Mouse (Mus musculus) erythroblast, embryonic 14.5 days (primary cell): ENCODE data around the gene Fyn. TPM values are rescaled to one million over a fixed set of nuclear protein-coding genes. Genes with fewer than 3 reads are reported as not detected.

Source experiments
- H3K27me3 ChIP-seq: 2 replicates; pipeline ENCODE4 v1.6.1; 2012; ENCODE audit warnings: inconsistent platforms; ENCODE audit not compliant: control insufficient read depth
- H3K36me3 ChIP-seq: 2 replicates; pipeline ENCODE4 v1.6.1; 2012; ENCODE audit warnings: mild to moderate bottlenecking, inconsistent platforms; ENCODE audit not compliant: control insufficient read depth
- H3K4me1 ChIP-seq: 2 replicates; pipeline ENCODE4 v1.6.1; 2012; ENCODE audit warnings: inconsistent platforms; ENCODE audit not compliant: control insufficient read depth
- H3K4me3 ChIP-seq: replicated peaks from 2 replicates; pipeline ENCODE3; 2012; ENCODE audit warnings: moderate library complexity, mild to moderate bottlenecking, inconsistent platforms
- H3K9me3 ChIP-seq: 2 replicates; pipeline ENCODE4 v1.6.1; 2012; ENCODE audit warnings: low read length, inconsistent platforms, mixed read lengths; ENCODE audit not compliant: control insufficient read depth
- GATA1 ChIP-seq: IDR thresholded peaks from 2 replicates; pipeline ENCODE4 v1.6.1; 2012; ENCODE audit warnings: low read length, inconsistent platforms, mixed read lengths
- TAL1 ChIP-seq: IDR thresholded peaks from 3 replicates; pipeline ENCODE4 v1.6.1; 2012; ENCODE audit warnings: low read length, inconsistent platforms, mixed read lengths
- polyA plus RNA-seq: library from polyadenylated mRNA; stranded (reverse); fragments of >175 nt; gene quantifications from 2 replicates; pipeline ENCODE4 v1.2.3, GENCODE M21; 2012

The Fyn gene
- 1.1 and 1.6 TPM in 2 replicates for polyA plus RNA-seq

- no peaks in the 10 kb centered on the region for H3K9me3 ChIP-seq
- peaks cover 20% of the 10 kb centered on the region for H3K27me3 ChIP-seq
- H3K4me1 ChIP-seq, result peaks cover 45% of the 10 kb centered on the region
- no peak for TF ChIP-seq GATA1
- no peak for TF ChIP-seq TAL1
- H3K36me3 ChIP-seq, result no peaks in the 10 kb centered on the region
- H3K4me3 ChIP-seq, result peak within 1 kb of the TSS; percentile 85
Measured at GRCm38 (mm10) chr10:39368572-39369135, at the start of gene Fyn. Fyn (plus strand) TSS chr10:39368855.

DNA sequence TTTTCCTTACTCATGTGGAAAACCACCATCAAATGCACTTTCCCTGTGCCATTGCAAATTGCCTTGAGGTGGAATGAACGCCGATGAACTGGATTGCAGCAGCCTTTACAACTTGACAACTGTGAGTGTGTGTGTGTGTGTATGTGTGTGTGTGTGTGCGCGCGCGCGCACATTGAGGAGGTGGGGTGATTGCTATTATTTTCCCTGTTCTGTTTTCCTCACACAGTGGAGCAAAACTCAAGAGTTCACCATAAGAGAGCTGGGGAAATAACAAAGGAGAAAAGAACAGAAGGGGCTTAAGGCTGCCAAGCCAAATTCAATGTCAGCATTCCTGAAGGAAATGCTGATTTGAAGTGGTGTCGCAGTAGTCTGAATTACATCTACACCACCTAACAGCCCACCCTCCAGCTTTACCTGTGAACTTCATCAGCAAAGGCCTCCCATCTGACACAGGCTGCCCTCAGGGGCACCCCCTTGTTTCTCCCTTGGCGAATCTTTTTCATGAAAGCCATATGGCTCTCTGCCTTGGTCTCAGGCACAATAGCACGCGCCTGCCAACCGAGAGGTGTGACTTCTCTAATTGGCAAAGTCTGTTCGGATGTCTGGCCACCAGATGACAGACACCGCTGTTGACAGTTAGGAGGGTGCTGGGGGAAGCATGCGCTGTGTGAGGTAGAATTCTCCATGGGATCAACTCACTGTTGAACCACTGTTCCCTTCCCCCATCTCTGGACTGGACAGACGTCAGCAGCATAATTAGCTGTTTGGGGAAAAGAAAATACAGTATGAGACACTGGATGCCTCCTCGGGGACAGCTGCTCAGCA is 47.6 kb upstream of the Fyn start:
- TF ChIP-seq GATA1 (no peak), TAL1 (no peak)
- H3K4me1 ChIP-seq, result no peaks in the 10 kb centered on the region
- no peaks in the 10 kb centered on the region for H3K27me3 ChIP-seq
- no peaks in the 10 kb centered on the region for H3K36me3 ChIP-seq
- H3K4me3 ChIP-seq, result no peak overlapping the region
- no peaks in the 10 kb centered on the region for H3K9me3 ChIP-seq

DNA sequence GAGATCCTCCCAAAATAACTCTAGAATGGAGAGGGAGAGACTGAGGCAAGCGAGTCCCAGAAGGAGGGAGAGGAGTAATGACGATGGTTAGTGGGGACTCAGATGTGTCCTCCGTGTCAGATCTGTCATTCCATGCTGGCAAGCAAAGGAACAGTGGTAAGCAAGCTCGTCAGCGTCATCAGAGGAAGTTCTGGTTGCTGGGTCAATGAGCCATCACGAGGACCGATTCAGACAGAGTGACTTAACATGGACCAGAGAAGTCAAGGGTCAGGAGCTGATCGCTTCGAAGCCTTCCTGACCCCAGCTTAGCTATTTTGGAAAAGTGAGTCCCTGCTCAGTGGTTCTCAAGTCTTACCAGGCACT is 47.1 kb upstream of the Fyn start:
- no peaks in the 10 kb centered on the region for H3K9me3 ChIP-seq
- no peaks in the 10 kb centered on the region for H3K36me3 ChIP-seq
- H3K27me3 ChIP-seq, result no peaks in the 10 kb centered on the region

GRCm38 (mm10) chr10:39322143-39322542 is 46.5 kb upstream of the Fyn start:
- H3K4me1 ChIP-seq, result no peaks in the 10 kb centered on the region
- no peak for TF ChIP-seq GATA1
- no peak for TF ChIP-seq TAL1
- no peaks in the 10 kb centered on the region for H3K9me3 ChIP-seq
- H3K36me3 ChIP-seq, result no peaks in the 10 kb centered on the region
- no peaks in the 10 kb centered on the region for H3K27me3 ChIP-seq
- H3K4me3 ChIP-seq, result no peak overlapping the region

More for the DNA sequence above, 47.1 kb upstream of the Fyn start:
- TF ChIP-seq GATA1 (no peak), TAL1 (no peak)
- Histone ChIP-seq H3K4me1 (no peaks in the 10 kb centered on the region), H3K4me3 (no peak overlapping the region)

DNA sequence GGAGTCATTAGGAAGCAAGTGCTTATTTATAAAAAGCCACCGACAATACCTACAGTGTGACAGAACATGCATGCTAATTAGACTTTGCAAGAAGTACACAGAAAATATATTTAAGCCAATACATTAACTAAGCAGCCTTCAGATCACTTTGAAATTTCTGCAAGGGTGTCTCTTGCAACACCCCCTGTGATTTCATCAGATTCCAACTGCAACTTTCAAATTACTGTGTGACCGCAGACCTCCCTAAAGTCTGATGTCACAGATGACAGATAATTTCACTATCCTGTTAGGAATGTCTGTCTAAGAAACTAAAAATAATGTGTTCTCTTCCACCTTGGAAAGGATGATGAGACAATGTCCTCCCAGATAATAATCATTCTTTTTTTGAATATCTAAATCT is 44.4 kb upstream of the Fyn start:
- H3K4me1 ChIP-seq, result no peaks in the 10 kb centered on the region
- no peaks in the 10 kb centered on the region for H3K36me3 ChIP-seq
- no peak for TF ChIP-seq TAL1
- TF ChIP-seq GATA1, result no peak
- H3K4me3 ChIP-seq, result no peak overlapping the region
- H3K27me3 ChIP-seq, result no peaks in the 10 kb centered on the region
- no peaks in the 10 kb centered on the region for H3K9me3 ChIP-seq

DNA sequence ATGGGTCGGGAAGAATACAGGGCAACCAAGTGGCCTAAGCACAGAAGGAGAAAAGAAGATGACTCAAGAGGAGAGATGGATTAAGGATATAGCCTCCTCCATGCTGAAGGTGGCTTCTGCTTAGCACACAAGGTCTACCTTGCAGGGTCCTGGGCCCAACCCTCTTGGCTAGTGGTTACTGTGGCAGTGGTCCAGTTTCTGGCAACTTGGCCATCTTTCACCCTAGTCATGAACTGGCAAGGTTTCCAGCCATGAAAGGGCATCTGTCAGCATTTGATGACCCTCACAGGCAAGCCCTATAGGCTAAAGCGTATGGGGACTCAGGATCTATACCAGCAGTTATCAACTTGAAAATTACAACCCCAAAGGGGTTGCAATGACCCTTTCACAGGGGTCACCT is 40.0 kb upstream of the Fyn start:
- H3K27me3 ChIP-seq, result no peaks in the 10 kb centered on the region
- no peaks in the 10 kb centered on the region for H3K9me3 ChIP-seq
- no peak overlapping the region for H3K4me3 ChIP-seq
- H3K4me1 ChIP-seq, result no peaks in the 10 kb centered on the region
- TF ChIP-seq TAL1 (no peak), GATA1 (no peak)
- H3K36me3 ChIP-seq, result no peaks in the 10 kb centered on the region

DNA sequence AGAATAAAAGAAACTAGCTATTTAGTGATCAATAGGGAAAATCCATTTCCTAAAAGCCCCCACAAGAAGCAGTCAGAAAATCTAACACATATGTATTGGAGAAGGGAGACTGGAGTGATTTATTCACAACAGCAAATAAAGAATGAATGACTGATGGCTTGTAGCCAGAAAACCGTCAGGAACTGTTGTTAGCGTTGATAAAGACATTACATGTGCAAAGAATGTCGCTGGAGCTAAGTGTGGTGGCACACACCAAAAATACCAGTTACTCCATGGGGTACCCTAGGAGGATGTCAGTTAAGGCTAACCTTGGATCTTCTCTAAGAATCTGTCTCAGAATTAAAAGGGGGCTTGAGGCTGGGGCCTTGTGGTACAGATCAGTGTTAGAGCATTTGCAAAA is 34.3 kb upstream of the Fyn start:
- H3K4me3 ChIP-seq, result no peak overlapping the region
- H3K4me1 ChIP-seq, result no peaks in the 10 kb centered on the region
- TF ChIP-seq TAL1 (no peak), GATA1 (no peak)
- H3K36me3 ChIP-seq, result no peaks in the 10 kb centered on the region
- no peaks in the 10 kb centered on the region for H3K27me3 ChIP-seq
- no peaks in the 10 kb centered on the region for H3K9me3 ChIP-seq

GRCm38 (mm10) chr10:39335880-39336279 is 32.8 kb upstream of the Fyn start:
- Histone ChIP-seq H3K4me3 (no peak overlapping the region), H3K27me3 (no peaks in the 10 kb centered on the region), H3K4me1 (no peaks in the 10 kb centered on the region), H3K36me3 (no peaks in the 10 kb centered on the region), H3K9me3 (no peaks in the 10 kb centered on the region)
- TF ChIP-seq GATA1 (no peak), TAL1 (no peak)

DNA sequence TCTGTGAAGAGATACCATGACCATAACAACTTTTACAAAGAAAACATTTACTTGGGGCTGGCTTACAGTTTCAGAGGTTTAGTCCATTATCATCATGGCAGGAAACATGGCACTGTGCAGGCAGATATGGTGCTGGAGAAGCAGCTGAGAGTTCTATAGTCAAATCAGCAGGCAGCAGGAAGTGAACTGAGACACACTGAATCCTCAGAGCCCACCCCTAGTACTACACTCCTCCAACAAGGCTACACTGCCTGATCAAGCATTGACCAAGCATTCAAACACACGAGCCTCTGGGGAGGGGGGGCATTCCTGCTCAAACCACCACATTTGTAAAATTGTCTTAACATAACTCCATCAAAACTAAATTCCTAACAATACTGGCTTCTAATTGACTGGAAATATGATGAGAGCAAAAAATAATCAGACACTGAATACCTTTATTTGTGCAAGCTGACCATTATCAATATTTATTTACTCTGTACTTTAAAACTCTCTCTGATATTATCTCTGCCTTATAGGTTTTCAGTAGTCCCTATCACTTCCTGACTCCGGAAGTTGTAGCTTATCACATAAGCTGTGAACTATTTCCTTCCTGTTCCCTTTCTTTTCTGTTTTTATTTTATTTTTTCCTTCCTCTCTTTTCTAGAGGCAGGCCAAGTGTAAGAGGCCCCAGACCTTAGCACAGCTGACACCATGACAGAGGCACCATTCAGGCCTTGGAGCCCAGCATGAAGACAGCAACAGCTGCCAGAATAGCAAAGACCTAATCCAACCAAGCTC is 29.3 kb upstream of the Fyn start:
- no peaks in the 10 kb centered on the region for H3K4me1 ChIP-seq
- H3K9me3 ChIP-seq, result no peaks in the 10 kb centered on the region
- H3K27me3 ChIP-seq, result no peaks in the 10 kb centered on the region
- no peak overlapping the region for H3K4me3 ChIP-seq
- H3K36me3 ChIP-seq, result no peaks in the 10 kb centered on the region
- no peak for TF ChIP-seq GATA1
- no peak for TF ChIP-seq TAL1
